Mouse (Mus musculus): ENCODE results near the gene Syne1. TPM values are rescaled to one million over a fixed set of nuclear protein-coding genes. Genes with fewer than 3 reads are reported as not detected.
A peak's percentile ranks its signal among the peaks of the same experiment; 100 is the strongest.

Syne1 gene
- total RNA-seq, 1 experiment from 2014 or later, result 33.4 TPM

DNA sequence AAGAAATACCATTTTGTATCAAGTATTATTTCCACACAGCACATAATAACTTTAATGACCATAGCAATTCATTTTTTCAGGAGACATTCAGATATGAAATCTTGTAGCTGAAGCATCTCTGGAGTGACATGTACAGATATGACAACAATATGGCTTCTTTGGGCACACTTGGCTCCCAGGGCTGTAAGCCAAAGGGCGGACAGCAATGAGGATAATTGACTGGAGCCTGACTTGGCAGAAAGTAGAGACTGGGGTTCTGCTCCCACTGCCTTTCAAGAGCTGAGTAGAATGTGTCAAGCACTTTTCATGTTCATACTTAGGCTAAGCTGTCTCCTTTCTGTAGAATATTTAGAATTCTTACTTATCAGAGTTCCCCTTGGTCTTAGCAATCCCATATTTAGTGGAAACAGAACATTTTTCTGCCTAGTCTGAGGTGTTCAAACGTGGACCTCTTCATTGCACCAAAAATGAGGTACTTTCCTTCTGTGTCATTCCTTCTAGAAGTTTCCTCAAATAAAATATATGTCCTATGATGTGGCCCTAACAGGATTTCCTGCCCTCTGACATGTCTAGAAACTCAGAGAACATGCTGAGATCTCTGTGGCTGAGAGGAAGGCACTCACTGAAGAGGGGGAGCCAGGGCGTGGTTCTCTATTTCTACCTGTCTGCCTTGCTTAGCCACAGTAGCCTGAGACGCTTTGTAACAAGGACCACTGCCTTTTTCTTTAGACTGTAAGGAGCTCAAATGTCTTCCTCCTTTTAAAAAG lies 103.1 kb downstream of the Syne1 start:
- ATAC-seq (replicated peaks; ENCODE audit: low read depth, poor library complexity, severe bottlenecking), result no peak

GRCm38 (mm10) chr10:5445313-5445712 lies 106.0 kb downstream of the Syne1 start:
- no peak for ATAC-seq (replicated peaks; ENCODE audit: low read depth, poor library complexity, severe bottlenecking)

DNA sequence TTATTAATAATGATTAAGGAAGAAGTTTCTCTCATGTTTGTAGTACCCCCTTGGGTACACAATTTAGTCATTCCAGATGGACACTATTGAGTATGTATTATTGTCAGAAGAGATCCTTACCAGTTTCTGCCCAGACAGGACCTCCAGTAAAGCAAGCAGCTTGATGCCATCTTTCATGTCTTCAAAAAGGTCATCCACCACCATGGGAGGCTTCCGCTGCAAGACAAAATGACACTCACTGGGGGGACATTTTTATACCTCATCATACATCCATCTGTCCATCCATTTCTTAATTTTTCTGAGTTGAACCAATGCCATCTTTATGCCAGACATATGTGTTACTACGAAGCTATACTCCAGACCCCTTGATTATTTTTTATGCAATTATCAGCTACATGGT lies 108.3 kb downstream of the Syne1 start:
- ATAC-seq (replicated peaks; ENCODE audit: low read depth, poor library complexity, severe bottlenecking), result no peak

DNA sequence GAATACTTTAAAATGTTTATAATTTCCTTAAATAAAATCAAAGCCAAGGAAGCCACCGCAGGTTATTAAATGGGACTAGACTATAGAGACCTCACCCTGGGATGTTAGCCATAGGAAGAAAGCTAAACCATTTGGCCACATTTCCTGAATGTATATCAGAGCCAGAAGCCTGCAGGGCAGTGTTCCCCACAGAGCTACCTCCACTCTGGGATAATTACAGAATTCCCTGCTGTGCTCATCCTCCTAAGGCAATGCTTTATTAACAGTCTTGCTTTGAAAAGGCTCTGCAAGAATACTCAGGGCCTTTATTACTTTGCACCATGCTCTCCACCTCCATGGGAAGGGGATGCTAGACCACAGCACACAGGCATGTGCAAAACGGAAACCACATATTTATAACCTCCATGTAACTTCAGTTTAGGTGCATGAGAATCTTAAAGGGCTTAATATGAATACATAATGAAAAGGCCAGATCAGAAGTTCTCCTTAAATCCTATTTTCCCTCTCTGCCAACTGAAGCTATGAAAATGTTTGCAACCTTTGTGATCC lies 111.4 kb downstream of the Syne1 start:
- ATAC-seq (replicated peaks; ENCODE audit: low read depth, poor library complexity, severe bottlenecking), result no peak

- no peak for ATAC-seq (replicated peaks; ENCODE audit: low read depth, poor library complexity, severe bottlenecking)
Measured at GRCm38 (mm10) chr10:5437766-5438165, 113.5 kb downstream of the Syne1 start.

DNA sequence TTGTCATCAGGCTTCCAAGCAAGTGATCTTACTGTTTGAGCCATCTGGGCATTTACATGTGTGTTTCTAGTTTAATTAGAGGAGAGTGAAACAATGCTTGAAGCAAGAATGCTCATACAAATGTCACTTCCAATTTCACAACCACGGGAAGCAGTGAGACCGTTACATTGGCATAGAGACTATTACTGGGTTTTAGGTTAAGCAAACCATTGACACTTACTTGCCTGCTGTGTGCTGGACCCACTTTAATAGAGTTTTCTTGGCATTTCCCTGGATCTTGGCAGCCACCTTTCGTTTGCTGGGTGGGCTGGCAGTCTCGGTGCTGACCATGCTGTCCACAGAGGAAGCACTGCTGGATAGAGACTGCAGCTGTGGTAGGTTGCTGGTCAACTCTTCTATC lies 127.3 kb downstream of the Syne1 start:
- ATAC-seq (replicated peaks; ENCODE audit: low read depth, poor library complexity, severe bottlenecking), result no peak

- ATAC-seq (replicated peaks; ENCODE audit: low read depth, poor library complexity, severe bottlenecking), result no peak
Measured at GRCm38 (mm10) chr10:5415730-5416129, 135.6 kb downstream of the Syne1 start.

- ATAC-seq (replicated peaks; ENCODE audit: low read depth, poor library complexity, severe bottlenecking), result 0 out of 2 replicates have a peak, but pooled peaks have one; percentile 29
Measured at GRCm38 (mm10) chr10:5384131-5384776, 167.0 kb downstream of the Syne1 start.

DNA sequence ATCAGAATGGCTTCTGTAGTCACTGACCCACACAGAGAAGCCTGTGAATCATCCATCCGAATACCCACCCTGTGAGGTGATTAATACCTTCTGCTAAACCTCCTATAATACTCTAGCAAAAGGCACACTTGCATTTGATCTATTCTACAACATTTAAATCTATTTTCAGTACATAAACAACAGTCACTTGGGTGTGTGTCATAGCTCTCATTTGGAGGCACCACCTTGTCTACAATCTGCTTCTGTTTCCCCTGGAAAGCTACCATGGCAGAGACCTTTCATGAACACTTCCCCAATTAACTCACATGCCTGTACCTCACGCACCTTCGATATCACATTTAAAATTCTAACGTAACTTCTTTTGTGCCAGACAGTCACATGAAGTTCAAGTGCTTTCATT lies 169.7 kb downstream of the Syne1 start:
- ATAC-seq (replicated peaks; ENCODE audit: low read depth, poor library complexity, severe bottlenecking), result no peak

DNA sequence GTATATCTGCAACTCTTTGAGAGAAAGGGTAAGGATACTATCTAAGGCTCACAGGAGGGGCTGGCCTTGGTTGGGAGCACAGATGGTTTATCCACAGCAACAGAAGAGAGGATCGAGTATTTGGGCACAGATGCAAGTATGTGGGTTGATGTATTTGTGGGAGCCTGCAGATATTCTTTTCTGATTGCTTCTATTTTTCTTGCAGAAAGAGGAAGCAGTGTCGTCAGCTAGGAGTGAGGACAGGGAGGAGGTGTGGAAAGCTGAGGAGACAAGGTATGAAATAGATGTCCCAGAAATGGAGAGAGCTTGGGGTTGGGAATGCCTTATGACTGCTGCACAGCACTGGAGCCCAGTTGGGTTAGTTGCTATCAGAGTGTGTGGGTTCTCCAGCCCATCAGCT lies 172.3 kb downstream of the Syne1 start:
- ATAC-seq (replicated peaks; ENCODE audit: low read depth, poor library complexity, severe bottlenecking), result no peak

DNA sequence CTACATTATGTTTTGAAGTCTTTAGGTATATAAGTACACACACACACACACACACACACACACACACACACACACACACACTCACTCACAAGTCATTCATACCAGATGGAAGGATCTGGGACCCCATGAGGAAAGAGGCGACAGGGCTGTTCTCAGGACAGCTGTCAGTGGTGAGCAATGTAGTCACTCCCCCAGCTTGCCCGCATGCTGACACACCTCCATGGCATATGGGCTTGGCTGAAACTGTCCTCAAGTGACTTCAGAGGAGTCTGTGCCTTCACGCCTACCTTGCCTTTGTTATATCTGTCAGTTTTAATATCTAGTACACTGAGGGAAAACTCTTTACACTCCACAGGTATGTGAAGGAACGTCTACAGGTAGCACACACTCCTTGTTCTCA lies 181.7 kb downstream of the Syne1 start:
- no peak for ATAC-seq (replicated peaks; ENCODE audit: low read depth, poor library complexity, severe bottlenecking)

- ATAC-seq (replicated peaks; ENCODE audit: low read depth, poor library complexity, severe bottlenecking), result no peak
Measured at GRCm38 (mm10) chr10:5368266-5368665, 183.0 kb downstream of the Syne1 start.

- ATAC-seq (replicated peaks; ENCODE audit: low read depth, poor library complexity, severe bottlenecking), result no peak
Measured at GRCm38 (mm10) chr10:5367465-5368011, 183.7 kb downstream of the Syne1 start.

DNA sequence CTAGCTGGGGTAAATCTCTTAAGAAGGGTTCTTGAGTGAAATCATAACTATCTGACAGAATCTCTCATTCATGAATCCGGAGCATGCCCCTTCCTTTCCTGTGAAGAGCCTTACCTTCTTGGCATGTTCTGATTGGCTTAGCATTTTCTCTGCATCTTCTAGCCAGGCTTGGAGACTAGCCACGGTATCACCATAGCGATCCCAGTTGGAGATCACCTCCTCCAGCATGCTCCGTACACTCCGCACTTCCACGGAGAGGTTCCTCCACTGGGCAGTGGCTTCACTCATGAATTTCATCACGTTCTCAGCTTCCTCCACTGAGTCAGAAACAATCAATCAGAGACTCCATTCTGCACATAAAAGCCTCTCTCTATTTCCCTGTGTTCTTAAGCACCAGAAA lies 190.7 kb downstream of the Syne1 start:
- no peak for ATAC-seq (replicated peaks; ENCODE audit: low read depth, poor library complexity, severe bottlenecking)

- no peak for ATAC-seq (replicated peaks; ENCODE audit: low read depth, poor library complexity, severe bottlenecking)
Measured at GRCm38 (mm10) chr10:5356614-5357013, 194.7 kb downstream of the Syne1 start.

DNA sequence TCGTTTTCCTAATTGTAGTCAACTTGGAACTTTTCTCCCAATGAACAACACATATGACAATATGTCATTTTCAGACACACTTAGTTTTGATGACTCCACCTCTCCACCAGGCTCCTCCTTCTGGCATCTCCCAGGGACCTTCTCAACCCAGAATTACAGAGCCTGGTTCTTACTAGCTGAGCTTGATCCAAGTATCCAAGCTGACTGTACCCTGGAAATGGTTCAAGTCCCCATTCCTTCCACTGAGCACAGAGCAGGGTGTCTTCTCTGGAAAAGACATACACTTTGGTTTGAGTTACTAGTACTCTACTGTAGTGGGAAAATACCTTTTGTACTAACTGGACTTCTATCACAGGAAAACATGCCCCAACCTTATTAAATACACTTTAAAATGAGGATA lies 197.9 kb downstream of the Syne1 start:
- no peak for ATAC-seq (replicated peaks; ENCODE audit: low read depth, poor library complexity, severe bottlenecking)

DNA sequence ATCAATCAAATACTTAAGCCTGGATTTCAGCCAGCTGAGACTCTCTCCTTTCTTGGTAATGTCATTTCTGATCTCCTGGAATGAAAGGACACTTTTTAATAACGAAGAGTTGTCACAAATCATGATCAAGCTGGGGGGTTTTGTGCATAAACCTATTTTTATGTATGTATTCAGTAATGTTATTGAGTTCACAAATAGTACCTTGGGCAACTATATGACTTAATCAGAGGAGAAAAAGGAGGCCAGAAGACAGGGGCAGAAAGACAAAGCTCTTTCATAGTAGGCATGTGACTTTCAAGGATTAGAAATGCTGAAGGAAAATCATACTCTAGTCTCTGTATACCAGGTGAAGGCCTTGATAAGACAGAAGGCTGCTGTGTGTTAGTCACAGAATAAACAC lies 204.4 kb downstream of the Syne1 start:
- no peak for ATAC-seq (replicated peaks; ENCODE audit: low read depth, poor library complexity, severe bottlenecking)

DNA sequence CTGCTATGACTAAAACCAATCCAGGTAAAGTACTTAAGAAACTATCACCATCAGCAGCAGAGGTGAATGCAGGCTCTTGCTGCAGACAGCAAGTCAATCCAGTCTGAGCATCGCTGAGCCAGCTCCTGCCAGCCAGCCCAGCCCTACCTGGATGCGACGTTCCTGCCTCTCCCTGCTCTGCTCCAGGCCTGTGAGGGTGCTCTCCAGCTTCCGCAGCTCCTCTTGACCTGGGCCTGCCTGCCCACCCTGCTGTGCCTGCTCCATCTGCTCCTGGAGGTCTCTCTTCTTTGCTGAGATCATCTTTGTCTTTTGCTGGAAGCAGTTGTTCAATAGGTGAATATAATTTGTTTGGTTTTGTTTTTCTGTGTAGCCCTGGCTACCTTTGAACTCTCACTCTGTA lies 208.1 kb downstream of the Syne1 start:
- no peak for ATAC-seq (replicated peaks; ENCODE audit: low read depth, poor library complexity, severe bottlenecking)

- peak; percentile 73 for ATAC-seq (replicated peaks; ENCODE audit: low read depth, poor library complexity, severe bottlenecking)
Measured at GRCm38 (mm10) chr10:5336394-5336793, 214.9 kb downstream of the Syne1 start.

- ATAC-seq (replicated peaks; ENCODE audit: low read depth, poor library complexity, severe bottlenecking), result no peak
Measured at GRCm38 (mm10) chr10:5332801-5333200, 218.5 kb downstream of the Syne1 start.

GRCm38 (mm10) chr10:5326716-5327115 lies 224.6 kb downstream of the Syne1 start:
- ATAC-seq (replicated peaks; ENCODE audit: low read depth, poor library complexity, severe bottlenecking), result no peak

All from common myeloid progenitor, adult 5-6 weeks (primary cell).